Mouse (Mus musculus) testis, adult 2 months (tissue): ENCODE measurements around the gene Ascl3.

ENCODE experiments used
- CTCF ChIP-seq: fragments of 200-500 bp; IDR thresholded peaks from 2 replicates; pipeline ENCODE4 v1.5.1; 2012; ENCODE audit warnings: low read depth, mild to moderate bottlenecking, inconsistent platforms, low read length, moderate library complexity; ENCODE audit not compliant: control insufficient read depth, insufficient read depth, insufficient replicate concordance
- POLR2A ChIP-seq: fragments of 200-500 bp; IDR thresholded peaks from 2 replicates; pipeline ENCODE4 v1.6.1; 2012; ENCODE audit warnings: low read depth, mild to moderate bottlenecking, inconsistent platforms, low read length, moderate library complexity; ENCODE audit not compliant: control insufficient read depth

DNA sequence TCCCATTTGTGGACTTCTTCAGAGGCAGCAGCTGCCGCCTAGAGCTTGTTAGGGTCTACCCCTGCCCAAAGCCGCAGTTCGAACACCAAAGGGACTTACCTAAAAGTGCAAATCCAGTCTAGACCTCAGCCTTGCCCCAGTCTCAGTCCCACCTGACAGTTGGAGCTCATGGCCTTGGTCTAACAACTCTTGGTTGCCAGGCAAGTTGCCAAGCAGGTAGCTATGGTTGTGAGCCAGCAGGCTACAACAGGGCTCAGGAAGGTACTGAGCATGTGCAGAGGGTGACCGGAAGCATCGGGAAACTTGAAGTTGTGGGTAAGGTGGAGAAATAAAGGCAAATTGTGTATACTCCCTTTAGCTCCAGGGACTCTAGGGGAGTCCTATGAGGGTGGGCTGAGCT lies 7.8 kb downstream of the Ascl3 start, which contains the start of gene BC051019:
- TF ChIP-seq CTCF (no peak), POLR2A (no peak)
